Mouse (Mus musculus) testis, postnatal 14 days (tissue): ENCODE data around the gene Mon2.

Experiments used
- DNase-seq: peaks from one replicate; pipeline ENCODE4 v3.0.0; 2021; ENCODE audit warnings: low spot score

Mon2 gene

GRCm38 (mm10) chr10:122963463-122964240 is 112.7 kb downstream of the Mon2 start:
- DNase-seq = no peak

GRCm38 (mm10) chr10:122962651-122963050 is 113.7 kb downstream of the Mon2 start:
- DNase-seq = no peak

- no peak for DNase-seq
Observed at GRCm38 (mm10) chr10:122961494-122961893, 114.8 kb downstream of the Mon2 start.

- no peak for DNase-seq
Observed at GRCm38 (mm10) chr10:122960738-122961137, 115.6 kb downstream of the Mon2 start.

DNA sequence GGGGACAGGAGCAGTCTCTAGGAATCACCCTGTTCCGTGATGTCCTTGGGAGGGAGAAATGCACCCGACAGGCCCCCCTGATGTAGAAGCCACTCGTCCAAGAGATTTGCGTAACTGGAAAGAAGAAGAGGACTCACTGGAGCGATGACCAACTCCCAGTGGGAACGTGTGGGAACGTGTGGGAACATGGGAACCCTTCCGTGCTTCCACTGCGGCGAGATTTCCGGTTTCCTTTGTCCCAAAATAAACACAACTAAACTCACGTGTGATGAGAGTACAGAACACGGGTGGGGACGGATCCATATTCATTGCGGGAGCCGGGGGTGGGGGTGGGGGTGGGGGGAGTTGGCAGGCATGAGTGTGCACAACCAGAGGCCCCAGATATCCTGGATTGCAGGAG is 116.1 kb downstream of the Mon2 start:
- DNase-seq = no peak

DNA sequence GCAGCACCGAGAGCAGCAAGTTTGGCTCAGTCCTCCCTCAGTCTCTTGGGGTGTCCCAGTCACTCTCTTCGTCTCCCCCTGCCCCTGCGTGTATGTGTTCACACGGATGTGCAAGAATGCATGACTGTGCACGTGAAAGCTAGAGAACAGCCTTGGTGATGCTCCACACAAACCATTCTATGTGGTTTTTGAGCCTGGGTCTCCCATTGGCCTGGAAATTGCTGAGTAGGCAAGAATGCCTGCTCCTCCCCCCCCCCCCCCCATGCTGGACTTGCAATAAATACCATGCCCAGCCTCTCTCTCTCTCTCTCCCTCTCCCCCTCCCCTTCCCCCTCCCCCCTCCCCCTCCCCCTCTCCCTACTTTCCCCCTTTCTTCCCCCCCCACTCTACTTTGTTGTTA is 117.6 kb downstream of the Mon2 start:
- no peak for DNase-seq

- DNase-seq = no peak
Observed at GRCm38 (mm10) chr10:122957918-122958317, 118.4 kb downstream of the Mon2 start.

- no peak for DNase-seq
Observed at GRCm38 (mm10) chr10:122953576-122953975, 122.7 kb downstream of the Mon2 start.

GRCm38 (mm10) chr10:122950966-122951365 is 125.3 kb downstream of the Mon2 start:
- no peak for DNase-seq

DNA sequence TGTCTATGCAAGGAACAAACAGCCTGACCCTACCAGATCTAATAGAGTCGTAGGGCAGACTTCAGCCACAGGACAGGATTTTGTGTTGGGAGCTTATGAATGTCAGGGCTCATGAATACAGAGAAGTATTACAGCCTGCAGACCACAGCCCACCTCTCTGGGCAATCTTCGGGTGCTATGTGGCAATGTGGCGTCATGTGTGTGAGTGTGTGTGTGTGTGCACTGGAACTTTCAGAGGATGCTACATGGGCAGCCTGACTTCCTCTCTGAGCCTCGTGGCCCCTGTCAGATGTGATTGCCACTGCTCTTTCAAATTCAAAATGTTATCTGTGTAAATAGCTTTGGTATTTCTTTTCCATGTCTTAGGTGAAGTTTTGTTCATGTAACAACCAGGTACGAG is 131.4 kb downstream of the Mon2 start:
- DNase-seq = no peak

GRCm38 (mm10) chr10:122943824-122944223 is 132.5 kb downstream of the Mon2 start:
- DNase-seq = no peak

GRCm38 (mm10) chr10:122942771-122943170 is 133.5 kb downstream of the Mon2 start:
- no peak for DNase-seq
